Mouse (Mus musculus) gastrocnemius, postnatal 14 days (tissue): ENCODE data around the gene Pcnx2. TPM values are rescaled to one million over a fixed set of nuclear protein-coding genes. Genes with fewer than 3 reads are reported as not detected.

ENCODE experiments used
- DNase-seq: peaks from one replicate; pipeline ENCODE4 v3.0.0; 2021; ENCODE audit warnings: mixed read lengths
- intact Hi-C: fragments of 180-260 bp; cut with DNase I; formaldehyde crosslinking; loops from one replicate; pipeline ENCODE4 v1.15.1; 2025; ENCODE audit warnings: low total_unique reads
- total RNA-seq, 2 experiments: library from RNA; stranded (reverse); gene quantifications; 2 replicates each; pipeline ENCODE4 v1.2.3; 2021

The Pcnx2 gene
- total RNA-seq, 2 experiments from 2014 or later: 0.23 to 0.35 TPM

DNA sequence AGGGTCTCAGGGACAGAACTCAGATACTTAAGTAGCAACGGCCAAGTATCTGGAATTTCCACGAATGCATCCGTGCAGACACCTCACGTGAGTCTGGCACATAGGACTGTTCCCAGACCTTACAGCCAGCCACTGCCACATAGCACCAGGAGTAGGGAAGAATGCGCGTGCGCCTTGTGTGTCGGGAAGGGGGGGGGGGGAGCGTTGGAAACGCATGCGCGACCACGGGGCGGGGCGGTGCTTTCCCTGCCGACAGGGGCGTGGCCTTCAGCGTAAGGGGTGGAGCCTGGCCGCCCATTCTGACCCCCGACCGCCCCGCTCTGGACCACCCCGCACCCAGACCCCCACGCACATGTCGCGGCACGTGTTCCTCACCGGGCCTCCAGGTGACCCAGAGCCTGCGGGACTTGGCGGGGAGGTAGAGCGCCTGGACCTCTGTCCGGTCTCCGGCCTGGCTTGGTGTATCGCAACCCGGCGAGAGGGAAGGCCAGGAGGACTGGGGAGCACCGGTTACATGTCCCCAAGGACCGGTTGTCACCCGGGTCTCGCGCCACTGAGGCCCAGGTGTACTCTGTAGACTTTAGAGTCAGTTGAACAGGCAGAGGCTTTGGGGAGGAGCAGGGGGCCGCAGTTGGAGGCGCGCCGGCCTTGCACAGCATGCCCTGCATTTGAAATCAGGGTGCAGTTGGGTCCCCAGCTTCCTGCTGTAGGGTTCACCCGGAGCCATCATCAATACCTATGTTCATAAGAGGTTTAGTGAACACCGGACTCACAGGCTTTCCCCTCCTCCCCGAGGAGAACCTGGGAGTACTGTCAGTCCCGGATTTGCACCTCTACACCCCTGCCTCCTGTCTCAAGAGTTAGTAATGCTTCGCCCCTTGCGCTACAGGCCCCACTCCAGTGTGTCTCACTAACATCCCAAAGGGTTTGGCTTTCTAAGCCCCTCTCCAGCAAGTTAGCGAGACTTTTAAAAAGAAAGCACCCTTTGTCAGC, 163.9 kb downstream of the Pcnx2 start:
- intact Hi-C loops: no loop called here
- peak; percentile 90 for DNase-seq

DNA sequence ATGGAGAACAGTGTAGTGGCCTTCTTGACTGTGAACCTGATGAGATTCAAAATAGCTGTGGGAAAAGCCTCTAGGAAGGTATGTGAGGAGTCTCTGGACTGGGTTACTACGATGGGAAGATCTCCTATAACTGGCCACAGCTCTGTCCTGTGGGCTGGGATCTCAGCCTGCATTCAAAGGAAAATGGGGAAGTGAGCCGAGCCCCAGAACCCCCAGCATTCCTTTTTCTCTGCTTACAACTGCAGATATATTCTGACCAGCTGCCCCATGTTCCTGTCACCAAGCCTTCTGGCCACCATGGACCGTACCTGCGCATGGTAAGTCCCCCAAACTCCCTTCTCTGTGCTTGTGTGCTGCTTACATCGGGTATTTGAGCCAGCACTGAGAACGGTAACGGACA, 168.4 kb downstream of the Pcnx2 start, which contains the start of gene Ntpcr:
TSS of gene Ntpcr (plus strand) at position 218 of the 400 bp plus-strand sequence.
- intact Hi-C loops: loop anchor here (10.0 kb wide), 1 partner anchor 155 kb away; no protein-coding TSS in a partner anchor
- DNase-seq: no peak

DNA sequence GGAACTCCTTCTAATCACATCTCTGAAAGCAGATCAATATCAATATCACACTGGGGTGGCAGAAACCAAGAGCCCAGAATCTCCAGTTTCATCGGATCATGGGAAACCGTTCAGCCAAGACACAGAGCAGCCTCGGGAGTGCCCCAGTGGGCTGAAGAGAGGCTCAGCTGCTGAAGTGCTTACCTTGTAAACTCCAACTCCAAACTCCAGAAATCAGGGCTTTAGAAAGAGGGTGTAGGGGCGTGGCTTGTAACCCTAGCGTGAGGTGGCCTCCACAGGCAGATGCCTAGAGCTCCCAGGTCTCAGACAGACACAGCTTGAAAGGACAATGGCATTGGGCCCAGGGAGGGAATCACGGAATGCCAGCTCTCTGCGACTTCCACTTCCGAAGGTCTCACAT, 170.3 kb downstream of the Pcnx2 start:
- intact Hi-C loops: loop anchor here (10.0 kb wide), 1 partner anchor 153 kb away; no protein-coding TSS in a partner anchor
- DNase-seq: no peak

DNA sequence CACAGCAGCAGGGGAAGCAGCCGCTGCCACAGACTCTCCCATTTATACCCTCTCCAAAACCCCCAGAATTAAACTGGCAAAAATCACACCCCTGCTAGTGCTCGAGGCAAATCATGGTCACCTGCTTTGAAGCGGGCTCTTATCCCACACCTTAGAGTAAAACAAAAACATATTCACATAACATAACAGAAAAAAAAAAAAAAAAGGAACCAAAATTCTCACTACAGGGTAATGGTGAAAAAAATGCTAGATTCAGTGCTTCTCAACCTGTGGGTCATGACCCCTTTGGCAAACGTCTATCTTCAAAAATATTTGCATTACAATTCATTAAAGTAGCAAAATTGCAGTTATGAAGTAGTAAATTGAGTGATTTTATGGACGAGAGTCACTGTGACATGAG, 171.1 kb downstream of the Pcnx2 start:
- intact Hi-C loops: loop anchor here (10.0 kb wide), 1 partner anchor 152 kb away; no protein-coding TSS in a partner anchor
- DNase-seq: no peak

DNA sequence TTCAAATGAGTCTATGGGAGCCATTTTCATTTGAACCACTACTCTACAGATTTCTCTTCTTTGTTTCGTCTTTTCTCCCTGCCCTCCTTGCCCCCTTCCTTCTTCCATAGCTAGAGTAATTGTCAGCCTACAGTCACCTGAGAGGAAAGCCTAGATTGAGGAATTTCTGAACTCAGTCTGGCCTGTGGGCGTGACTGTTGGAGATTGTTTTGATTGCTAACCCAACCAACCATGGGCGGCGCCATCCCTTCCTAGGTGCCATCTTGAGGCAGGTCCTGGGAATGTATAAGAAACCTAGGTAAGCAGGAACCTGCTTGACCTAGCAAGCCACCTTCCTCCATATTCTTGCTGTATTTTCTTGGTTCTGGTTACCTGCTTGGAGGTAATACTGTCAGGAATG, 172.0 kb downstream of the Pcnx2 start:
- intact Hi-C loops: loop anchor here (10.0 kb wide), 1 partner anchor 151 kb away; no protein-coding TSS in a partner anchor
- DNase-seq: no peak

DNA sequence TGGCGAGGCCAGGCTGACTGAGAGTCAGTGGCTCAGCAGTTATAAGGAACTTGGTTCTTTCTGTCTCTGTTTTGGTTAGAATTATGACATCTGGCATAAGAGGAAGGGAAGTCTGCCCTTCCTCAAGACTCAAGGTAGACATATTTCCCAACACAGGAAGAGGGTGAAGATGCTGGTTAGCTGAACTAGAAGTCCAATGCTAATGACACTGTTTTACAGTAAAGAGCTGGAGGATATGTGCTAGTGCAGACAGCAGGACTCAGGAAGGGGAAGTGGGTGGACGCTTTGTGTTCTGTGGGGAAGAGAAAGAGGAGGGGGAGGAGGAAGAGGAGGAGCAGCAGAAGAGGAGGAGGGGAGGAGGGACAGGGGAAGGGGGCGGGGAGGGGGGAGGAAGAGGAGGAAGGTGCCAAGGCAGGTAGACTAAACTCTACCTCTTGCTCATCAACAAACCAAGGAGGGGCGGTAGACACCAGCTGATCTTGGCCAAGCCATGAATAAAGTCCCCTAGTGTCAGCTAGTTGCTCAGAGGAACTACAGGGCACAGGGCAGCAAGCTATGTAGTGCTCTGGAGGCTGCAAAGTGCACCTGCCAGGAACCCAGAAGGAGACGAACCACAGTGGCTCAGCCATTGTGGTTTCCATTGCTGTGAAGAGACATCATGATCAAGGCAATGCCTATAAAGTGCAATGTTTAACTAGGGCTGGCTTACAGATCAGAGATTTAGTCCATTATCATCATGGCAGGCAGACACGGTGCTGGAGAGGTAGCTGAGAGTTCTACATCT, 172.9 kb downstream of the Pcnx2 start:
- no peak for DNase-seq
- intact Hi-C loops: loop anchor here (10.0 kb wide), 1 partner anchor 150 kb away; no protein-coding TSS in a partner anchor

DNA sequence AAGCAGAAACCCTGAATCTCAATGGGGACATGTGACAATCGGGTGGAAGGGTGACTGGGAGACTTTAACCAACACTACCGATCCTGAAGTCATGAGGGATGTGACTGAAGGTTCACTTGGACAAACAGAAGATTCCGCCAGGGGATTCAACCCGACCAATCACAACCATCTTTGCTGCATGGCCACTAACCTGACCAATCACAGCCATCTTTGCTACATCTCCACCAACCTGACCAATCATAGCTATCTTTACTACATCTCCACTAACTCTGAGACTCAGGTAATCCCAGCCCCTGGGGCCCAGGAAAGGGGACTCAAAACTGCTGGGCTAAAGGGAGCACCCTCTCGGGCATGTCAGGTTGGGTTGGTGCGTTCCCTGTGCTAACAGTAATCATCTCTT, 174.7 kb downstream of the Pcnx2 start:
- intact Hi-C loops: loop anchor here (10.0 kb wide), 1 partner anchor 149 kb away; no protein-coding TSS in a partner anchor

DNA sequence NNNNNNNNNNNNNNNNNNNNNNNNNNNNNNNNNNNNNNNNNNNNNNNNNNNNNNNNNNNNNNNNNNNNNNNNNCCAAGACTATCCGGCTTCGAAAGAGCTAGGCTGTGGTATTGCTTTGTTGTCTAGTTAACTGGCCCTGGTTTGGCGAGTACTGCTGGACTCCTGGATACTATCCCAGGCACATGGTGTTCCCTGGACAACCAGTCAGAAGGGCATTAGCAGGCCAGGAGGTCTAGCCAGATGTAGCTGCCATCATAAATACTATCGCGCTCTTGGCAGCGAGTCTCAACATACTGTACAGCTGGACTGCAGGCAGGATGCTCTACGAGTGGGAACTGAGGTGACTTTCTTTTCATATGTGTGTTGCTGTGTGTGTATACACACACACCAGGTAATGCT, 175.4 kb downstream of the Pcnx2 start:
- intact Hi-C loops: loop anchor here (10.0 kb wide), 1 partner anchor 148 kb away; no protein-coding TSS in a partner anchor
- peak; percentile 21 for DNase-seq

More for the DNA sequence above, 174.7 kb downstream of the Pcnx2 start:
- no peak for DNase-seq

DNA sequence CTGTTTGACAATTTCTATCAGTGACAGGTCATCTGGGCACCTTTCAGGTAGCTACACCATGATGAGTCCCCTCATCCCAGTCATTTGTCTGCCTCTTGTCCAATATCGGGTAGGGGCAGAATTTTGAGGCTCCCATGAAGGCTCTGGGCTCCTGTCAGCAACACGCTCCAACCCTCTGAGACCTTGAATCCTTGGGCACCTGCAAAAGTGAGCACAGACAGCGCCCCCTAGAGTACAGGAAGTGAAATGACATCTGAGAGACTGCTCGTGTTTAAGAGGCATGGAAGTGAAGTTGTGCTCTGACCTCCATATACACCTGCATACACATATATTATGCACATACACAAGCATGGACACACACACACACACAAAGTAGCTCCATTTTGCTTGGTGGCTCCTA, 179.2 kb downstream of the Pcnx2 start:
- intact Hi-C loops: no loop called here

DNA sequence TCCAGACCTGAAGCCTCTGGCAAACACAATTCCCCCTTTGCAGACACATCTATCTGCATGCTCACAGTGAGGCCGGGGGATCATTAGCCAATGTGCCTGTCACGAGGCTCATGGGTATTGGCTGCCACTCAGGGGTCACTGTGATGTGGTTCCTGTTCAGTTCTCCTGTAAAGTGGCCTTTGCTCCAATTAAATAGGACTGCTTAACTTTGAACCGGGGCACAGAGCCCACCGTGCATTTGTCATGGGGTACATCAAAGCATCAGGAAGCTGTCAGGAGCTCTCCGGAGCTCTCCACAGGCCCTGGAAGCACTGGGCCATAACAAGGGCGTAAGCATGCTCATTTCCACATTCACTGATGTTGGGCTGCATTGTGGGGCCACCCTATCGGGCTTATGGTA, 181.5 kb downstream of the Pcnx2 start:
- intact Hi-C loops: no loop called here
- DNase-seq: no peak

More for the DNA sequence above, 179.2 kb downstream of the Pcnx2 start:
- DNase-seq: no peak

DNA sequence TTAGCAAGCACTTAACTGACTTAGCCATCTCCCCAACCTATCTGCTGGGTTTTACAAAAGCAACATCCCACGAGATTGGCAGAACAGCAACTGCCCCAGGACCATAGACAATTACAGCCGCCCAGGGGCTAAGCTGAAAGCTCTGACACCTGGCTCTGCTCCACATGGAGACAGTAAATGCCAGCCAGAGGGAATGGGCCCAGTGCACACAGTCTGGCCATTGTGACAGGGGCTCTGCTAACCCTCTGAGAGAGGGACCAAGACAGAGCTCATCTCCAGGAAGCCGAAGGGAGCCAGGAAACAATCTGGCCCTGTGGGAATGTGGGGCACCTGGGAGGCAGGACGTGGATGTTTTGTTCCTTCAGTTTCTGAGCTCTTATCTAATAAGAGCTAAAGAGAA, 181.9 kb downstream of the Pcnx2 start:
- no peak for DNase-seq
- intact Hi-C loops: no loop called here

DNA sequence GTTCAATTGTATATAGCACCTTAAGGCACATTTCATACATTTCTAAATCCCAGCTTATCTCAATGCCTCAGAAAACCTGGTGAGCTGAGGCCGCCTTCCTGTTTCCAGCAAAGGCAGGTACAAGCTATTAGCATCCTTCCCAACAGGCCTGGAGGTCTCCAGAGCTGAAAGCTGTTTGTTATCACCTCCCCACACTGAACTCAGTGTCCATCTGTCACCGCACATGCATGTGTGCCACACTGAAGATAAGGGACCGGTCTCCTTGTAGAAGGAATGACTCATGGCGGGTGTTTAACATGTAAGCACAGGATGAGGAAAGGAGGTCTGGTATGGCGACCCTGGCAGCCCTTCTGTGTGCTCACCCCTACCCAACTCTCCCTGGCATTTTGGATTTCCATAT, 186.6 kb downstream of the Pcnx2 start:
- intact Hi-C loops: no loop called here
- DNase-seq: no peak

DNA sequence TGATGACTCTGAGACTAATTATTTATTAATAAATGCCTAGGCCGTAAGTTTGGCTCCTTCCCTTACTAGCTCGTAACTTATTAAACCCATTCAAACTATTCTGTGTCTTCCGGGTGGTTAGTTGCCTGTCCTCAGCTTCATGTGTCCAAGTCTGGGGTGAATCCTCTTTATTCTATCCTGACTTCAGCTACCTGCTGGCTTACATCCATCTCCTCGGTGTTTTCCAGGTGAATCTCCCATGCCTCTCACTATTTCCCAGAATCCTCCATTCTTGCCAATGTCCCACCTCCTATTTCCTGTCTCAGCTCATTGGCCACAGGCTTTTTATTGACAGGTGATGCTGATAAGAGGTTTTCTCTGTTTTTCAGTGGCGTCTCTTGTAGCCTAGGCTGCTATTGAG, 188.9 kb downstream of the Pcnx2 start:
- intact Hi-C loops: no loop called here
- DNase-seq: no peak

DNA sequence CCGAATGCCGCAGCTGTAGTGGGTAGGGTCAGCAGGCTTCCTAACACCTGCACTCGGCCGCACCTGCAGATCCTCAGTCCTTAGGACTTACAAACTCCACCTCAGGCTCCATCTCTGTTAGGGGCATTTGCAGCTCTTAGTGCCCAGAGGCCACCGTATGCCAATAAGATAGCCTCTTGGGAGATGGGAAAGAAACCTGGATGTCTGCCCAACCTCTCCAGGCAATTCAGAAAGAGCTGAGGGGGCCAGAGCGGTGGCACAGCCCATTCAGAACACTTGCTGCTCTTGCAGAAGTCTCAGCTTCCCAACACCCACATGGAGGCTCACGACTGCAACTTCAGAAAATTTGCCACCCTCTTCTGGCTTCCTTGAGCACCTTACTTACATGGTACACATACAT, 192.3 kb downstream of the Pcnx2 start:
- intact Hi-C loops: no loop called here
- no peak for DNase-seq

DNA sequence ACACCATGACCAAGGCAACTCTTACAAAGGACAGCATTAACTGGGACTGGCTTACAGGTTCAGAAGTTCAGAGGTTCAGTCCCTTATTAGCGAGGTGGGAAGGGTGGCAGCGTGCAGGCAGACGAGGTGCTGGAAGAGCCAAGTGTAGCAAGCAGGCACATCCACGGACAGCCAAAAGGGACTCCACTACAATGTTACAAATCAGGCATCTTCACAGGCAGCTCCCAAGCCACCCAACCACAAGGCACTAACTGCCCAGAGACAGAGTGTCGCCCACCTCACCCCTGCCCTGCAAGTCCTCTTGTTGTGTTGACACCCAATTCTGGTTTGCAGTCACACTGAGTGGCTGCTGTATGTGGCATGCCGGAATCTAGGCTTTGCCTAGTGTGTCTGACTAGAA, 193.7 kb downstream of the Pcnx2 start:
- intact Hi-C loops: no loop called here
- no peak for DNase-seq

DNA sequence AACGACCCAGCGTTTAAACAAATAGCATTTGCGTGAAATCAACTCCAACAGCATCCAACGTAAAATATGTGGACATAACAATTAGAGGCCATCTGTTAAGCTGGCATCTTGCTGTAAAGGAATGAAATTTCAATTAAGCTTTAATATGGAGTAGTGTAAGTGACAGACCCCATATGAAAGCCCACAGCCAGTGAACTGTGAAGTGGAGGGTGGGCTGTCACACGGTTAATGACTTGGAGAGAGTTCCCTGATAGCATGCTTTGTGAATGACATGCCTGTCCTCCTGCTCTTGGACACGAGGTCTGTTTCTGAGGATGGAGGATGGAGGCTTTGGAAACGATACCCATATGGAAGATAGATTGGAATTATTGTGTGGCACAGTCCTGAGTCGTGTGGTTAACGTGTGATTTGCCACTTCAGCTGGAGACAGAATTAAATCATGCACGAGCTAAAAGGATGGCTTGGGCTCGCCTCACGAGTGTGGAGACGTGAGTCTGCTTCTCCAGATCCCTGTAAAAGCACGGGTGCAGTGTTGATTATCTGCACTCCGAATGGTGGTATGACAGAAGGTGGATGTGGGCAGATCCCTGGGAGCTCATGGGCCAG, 195.1 kb downstream of the Pcnx2 start:
- DNase-seq: no peak
- intact Hi-C loops: no loop called here
